Mouse (Mus musculus) liver, embryonic 14.5 days (tissue): ENCODE results near the gene Tnfsf9. TPM values are rescaled to one million over a fixed set of nuclear protein-coding genes. Genes with fewer than 3 reads are reported as not detected.
A peak's percentile ranks its signal among the peaks of the same experiment; 100 is the strongest.

Source experiments
- ATAC-seq: fragments of 200-750 bp; cut with Nextera tagmentation; 2 replicates; pipeline ENCODE4 v1.8.0; 2017; ENCODE audit warnings: moderate number of reproducible peaks, mild to moderate bottlenecking, moderate library complexity; ENCODE audit not compliant: insufficient read depth
- DNase-seq, 3 experiments: peaks; one replicate each; pipeline ENCODE4 v3.0.0-alpha.2; 2012 to 2013; ENCODE audit warnings: low read depth in 3 of 3, low spot score in 3 of 3
- H3K27ac ChIP-seq: fragments of 300-500 bp; sonication (generic); 2 replicates; pipeline ENCODE4 v1.5.1; 2014; ENCODE audit warnings: moderate library complexity, mild to moderate bottlenecking, control low read depth, inconsistent platforms
- H3K27me3 ChIP-seq: fragments of 300-500 bp; sonication (generic); 2 replicates; pipeline ENCODE4 v1.6.1; 2014; ENCODE audit warnings: mild to moderate bottlenecking, low read length, moderate library complexity; ENCODE audit not compliant: control insufficient read depth, insufficient read depth
- H3K36me3 ChIP-seq: fragments of 300-500 bp; sonication (generic); replicated peaks from 2 replicates; pipeline ENCODE4 v1.6.1; 2014; ENCODE audit warnings: low read depth; ENCODE audit not compliant: control insufficient read depth, insufficient read depth
- H3K4me1 ChIP-seq, 2 experiments: fragments of 200-500 bp in 1 of 2; fragments of 300-500 bp in 1 of 2; sonication (generic) in 1 of 2; replicated peaks; 2 replicates each; pipeline ENCODE4 v1.6.1; 2012 to 2014; ENCODE audit warnings: antibody characterized with exemption in 1 of 2, inconsistent platforms in 1 of 2, low read length in 1 of 2; ENCODE audit not compliant: control insufficient read depth in 2 of 2, insufficient read depth in 2 of 2
- H3K4me2 ChIP-seq: fragments of 300-500 bp; sonication (generic); 2 replicates; pipeline ENCODE4 v1.6.1; 2014; ENCODE audit warnings: low read depth, mild to moderate bottlenecking, control low read depth, moderate library complexity
- H3K4me3 ChIP-seq, 2 experiments: fragments of 200-500 bp in 1 of 2; fragments of 300-500 bp in 1 of 2; sonication (generic) in 1 of 2; 2 replicates each; pipeline ENCODE4 v1.5.1; 2012 to 2014; ENCODE audit warnings: low read depth in 2 of 2, low read length in 2 of 2, mild to moderate bottlenecking in 2 of 2, control low read depth in 1 of 2, inconsistent platforms in 1 of 2, moderate library complexity in 1 of 2; ENCODE audit not compliant: insufficient read depth in 1 of 2
- H3K9ac ChIP-seq: fragments of 300-500 bp; sonication (generic); replicated peaks from 2 replicates; pipeline ENCODE4 v1.6.1; 2014; ENCODE audit warnings: mild to moderate bottlenecking, control low read depth, moderate library complexity
- H3K9me3 ChIP-seq: fragments of 300-500 bp; sonication (generic); 2 replicates; pipeline ENCODE4 v1.6.1; 2016; ENCODE audit warnings: low read length, mixed read lengths; ENCODE audit not compliant: control insufficient read depth
- CTCF ChIP-seq: IDR thresholded peaks from 2 replicates; pipeline ENCODE4 v1.5.1; 2016; ENCODE audit warnings: antibody characterized with exemption, low read depth, control low read depth
- EP300 ChIP-seq: IDR thresholded peaks from 2 replicates; pipeline ENCODE4 v1.6.1; 2016; ENCODE audit warnings: antibody characterized with exemption, low read depth
- WGBS: fragments of 180-500 bp; shearing (Covaris S2); extraction: QIAGEN DNeasy Blood & Tissue Kit; methylation state at CpG from one replicate; pipeline ENCODE4 v1.1.7; 2014; ENCODE audit not compliant: insufficient replicate concordance; 5-methylcytosine and 5-hydroxymethylcytosine counted together
- polyA plus RNA-seq, 2 experiments: library from polyadenylated mRNA; depleted of rRNA in 1 of 2; stranded (reverse) in 1 of 2; unstranded in 1 of 2; fragments of >200 nt; fragmentation: Nextera tagmentation in 1 of 2; extraction: Ambion mirVana in 1 of 2; gene quantifications; 2 replicates each; pipeline versions ENCODE4 v1.2.1 to v1.2.3; 2012 to 2014

The Tnfsf9 gene
- polyA plus RNA-seq, 2 experiments = 0.22 to 0.46 TPM

DNA sequence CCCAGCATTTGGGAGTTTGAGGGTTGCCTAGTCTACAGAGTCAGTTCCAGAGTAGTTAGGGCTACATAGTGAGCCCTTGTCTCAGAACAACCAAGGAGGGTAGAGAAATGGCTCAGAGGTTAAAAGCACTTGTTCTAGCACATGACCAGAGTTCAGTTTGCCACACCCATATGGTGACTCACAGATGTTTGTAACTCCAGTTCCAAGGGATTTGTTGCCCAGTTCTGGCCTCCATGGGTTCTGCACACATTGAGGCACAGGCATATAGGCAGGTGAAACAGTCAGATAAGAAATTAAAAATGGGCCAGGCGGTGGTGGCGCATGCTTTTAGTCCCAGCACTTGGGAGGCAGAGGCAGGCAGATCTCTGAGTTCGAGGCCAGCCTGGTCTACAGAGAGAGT, 10.9 kb upstream of the Tnfsf9 start:
- 52% methylated on average over 3 of the region's 3 CpGs for WGBS
- Histone ChIP-seq H3K27me3 (no peaks in the 10 kb centered on the region; the same call in 1 of the 2 replicates), H3K4me1 (peaks cover 0 to 6% of the 10 kb centered on the region in 2 experiments; a peak in 1 of 4 replicates), H3K36me3 (no peaks in the 10 kb centered on the region), H3K9ac (no peak overlapping the region), H3K4me2 (no peak overlapping the region), H3K9me3 (no peaks in the 10 kb centered on the region), H3K4me3 (no peak overlapping the region), H3K27ac (no peak overlapping the region)
- no peak for DNase-seq
- TF ChIP-seq EP300 (no peak), CTCF (no peak)
- ATAC-seq = peak; percentile 13; the same call in 1 of the 2 replicates

DNA sequence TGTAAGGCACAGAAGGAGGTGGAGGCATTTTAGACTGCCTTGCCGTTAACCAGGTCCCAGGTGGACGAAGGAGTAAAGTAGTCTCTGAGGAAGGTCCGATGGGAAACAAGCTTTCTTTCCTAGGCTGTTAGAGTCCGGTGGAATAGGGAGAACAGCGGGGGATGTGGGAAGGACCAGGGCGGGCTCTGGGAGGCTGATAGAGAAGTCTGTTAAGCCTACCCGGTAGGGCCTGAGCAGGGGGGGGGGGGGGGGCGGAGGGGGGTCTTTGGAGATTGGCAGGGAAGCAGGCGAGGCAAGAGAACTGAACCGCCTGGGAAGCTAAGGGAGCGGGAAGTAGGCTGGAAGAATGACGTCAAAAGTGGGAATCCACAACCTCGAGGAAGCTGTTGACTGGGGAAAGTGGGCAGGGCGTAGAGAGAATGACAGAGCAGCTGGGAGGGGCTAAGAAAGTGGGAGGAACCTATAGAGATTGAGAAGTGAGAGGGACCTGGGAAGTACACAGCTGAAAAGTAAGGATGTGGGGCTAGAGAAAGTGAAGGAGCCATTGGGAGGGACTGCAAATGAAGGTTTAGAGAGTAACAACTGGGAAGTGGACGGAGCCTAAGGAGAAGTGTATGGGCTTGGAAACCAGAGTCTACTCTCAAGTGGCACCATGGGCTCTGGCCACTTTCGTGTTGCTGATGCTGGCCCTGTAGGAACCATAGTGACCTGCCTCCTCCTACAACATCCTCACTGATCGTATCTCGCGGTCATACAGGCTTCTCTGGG, 9.1 kb upstream of the Tnfsf9 start:
- TF ChIP-seq CTCF (no peak), EP300 (no peak)

DNA sequence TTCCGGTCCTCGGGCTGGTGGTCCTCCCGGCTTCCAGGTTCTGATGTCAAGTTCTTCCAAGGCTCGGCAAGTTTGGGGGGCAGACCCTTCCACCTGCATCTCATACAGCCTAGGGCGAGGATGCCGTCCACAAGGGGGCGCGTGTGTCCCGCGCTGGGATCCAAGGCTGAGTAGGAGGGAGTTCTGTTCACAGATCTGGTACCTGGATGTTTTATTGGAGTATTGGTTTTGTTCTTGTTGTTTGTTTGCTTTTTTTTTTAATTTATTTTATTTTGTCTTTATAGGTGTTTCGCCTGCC, 8.6 kb upstream of the Tnfsf9 start:
- 3% methylated on average over 11 of the region's 11 CpGs for WGBS
- no peaks in the 10 kb centered on the region for H3K36me3 ChIP-seq
- no peaks in the 10 kb centered on the region; the same call in 1 of the 2 replicates for H3K27me3 ChIP-seq
- H3K4me1 ChIP-seq = peaks cover 0 to 10% of the 10 kb centered on the region in 2 experiments; a peak in 1 of 4 replicates
- no peak for TF ChIP-seq EP300
- TF ChIP-seq CTCF = peak; percentile 94
- no peak overlapping the region for H3K9ac ChIP-seq
- peak in 1 of 3 experiments; percentile 42 for DNase-seq
- no peak overlapping the region for H3K27ac ChIP-seq
- H3K4me2 ChIP-seq = peak overlapping the region; percentile 38
- no peaks in the 10 kb centered on the region for H3K9me3 ChIP-seq
- peak; percentile 70 for ATAC-seq
- no peak overlapping the region for H3K4me3 ChIP-seq

More for the DNA sequence above, 9.1 kb upstream of the Tnfsf9 start:
- Histone ChIP-seq H3K4me1 (peaks cover 0 to 10% of the 10 kb centered on the region in 2 experiments; a peak in 1 of 4 replicates), H3K9ac (no peak overlapping the region), H3K27me3 (no peaks in the 10 kb centered on the region; the same call in 1 of the 2 replicates), H3K4me2 (peak overlapping the region; percentile 38), H3K9me3 (no peaks in the 10 kb centered on the region), H3K4me3 (no peak overlapping the region), H3K27ac (no peak overlapping the region), H3K36me3 (no peaks in the 10 kb centered on the region)
- DNase-seq (no peak), ATAC-seq (peak; percentile 71)
- 5% methylated on average over 19 of the region's 19 CpGs for WGBS

DNA sequence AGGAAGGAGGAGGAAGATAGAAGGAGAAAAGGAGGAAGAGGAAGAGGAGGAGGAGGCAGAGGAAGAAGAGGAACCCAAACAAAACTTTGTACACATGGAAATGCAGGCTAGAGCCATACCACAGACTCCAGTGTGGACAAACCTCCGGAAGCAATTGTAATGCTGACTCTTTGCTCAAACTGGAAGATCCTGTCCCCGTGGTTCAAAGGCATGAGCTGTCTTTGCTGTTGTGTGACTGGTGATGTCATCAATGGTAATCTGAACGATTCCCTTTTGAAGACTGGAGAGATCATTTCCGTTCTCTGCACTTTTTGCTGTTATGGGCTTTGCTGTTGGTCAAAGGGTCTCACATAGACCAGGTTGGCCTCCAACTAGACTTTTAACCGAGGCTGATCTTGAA, 6.8 kb upstream of the Tnfsf9 start:
- H3K27me3 ChIP-seq = no peaks in the 10 kb centered on the region
- no peak overlapping the region for H3K4me2 ChIP-seq
- no peaks in the 10 kb centered on the region for H3K9me3 ChIP-seq
- H3K9ac ChIP-seq = no peak overlapping the region
- TF ChIP-seq EP300 = no peak
- TF ChIP-seq CTCF = no peak
- WGBS = 47% methylated on average over 5 of the region's 5 CpGs
- no peak for DNase-seq
- no peaks in the 10 kb centered on the region for H3K36me3 ChIP-seq
- no peak for ATAC-seq
- peaks cover 0 to 10% of the 10 kb centered on the region in 2 experiments; a peak in 1 of 4 replicates for H3K4me1 ChIP-seq
- H3K27ac ChIP-seq = no peak overlapping the region
- no peak overlapping the region for H3K4me3 ChIP-seq

DNA sequence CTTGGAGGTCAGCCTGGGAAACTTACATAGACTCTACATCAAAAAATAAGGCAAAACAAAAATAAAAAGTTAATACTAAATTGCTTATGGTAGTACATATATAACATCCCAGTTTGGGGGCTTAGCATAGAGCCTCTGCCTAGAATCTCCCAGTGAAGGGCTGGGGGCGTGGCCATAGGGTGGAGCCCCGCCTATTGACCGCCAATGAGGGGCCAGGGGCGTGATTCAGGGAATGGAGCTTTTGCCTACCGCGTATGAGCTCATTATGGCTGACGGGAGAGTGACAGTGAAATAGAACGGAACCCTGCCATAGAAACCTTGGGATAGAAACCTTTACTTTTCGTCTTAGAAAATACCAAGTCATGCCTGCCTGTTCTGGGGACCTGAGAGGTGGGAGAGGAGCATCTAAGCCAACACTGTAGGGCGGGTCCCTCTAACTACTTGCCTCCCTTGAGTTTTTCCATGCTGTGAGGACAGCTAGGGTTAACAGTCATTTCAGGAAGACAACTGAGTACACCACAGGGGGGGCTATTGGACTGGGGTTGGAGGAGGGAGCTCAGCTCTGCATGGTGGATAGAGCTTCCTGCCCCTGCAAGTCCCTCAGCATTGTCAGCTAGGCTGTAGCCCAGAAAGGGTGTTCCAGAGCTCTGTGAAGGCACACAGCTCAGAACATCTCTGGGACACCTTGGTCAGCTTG, 5.3 kb upstream of the Tnfsf9 start:
- Histone ChIP-seq H3K4me1 (peaks cover 0 to 10% of the 10 kb centered on the region in 2 experiments; a peak in 1 of 4 replicates), H3K27ac (no peak overlapping the region), H3K9me3 (no peaks in the 10 kb centered on the region), H3K27me3 (no peaks in the 10 kb centered on the region; the same call in 1 of the 2 replicates), H3K4me2 (peak overlapping the region; percentile 40), H3K4me3 (no peak overlapping the region; a peak in 2 of 4 replicates), H3K9ac (no peak overlapping the region), H3K36me3 (no peaks in the 10 kb centered on the region)
- 5% methylated on average over 10 of the region's 10 CpGs for WGBS
- ATAC-seq (peak; percentile 64), DNase-seq (no peak)
- TF ChIP-seq EP300 (no peak), CTCF (peak; percentile 24)
